Mouse (Mus musculus) cortical plate, adult 2 months (tissue): ENCODE measurements around the gene Dnajb9. TPM values are rescaled to one million over a fixed set of nuclear protein-coding genes. Genes with fewer than 3 reads are reported as not detected.
"Not testable (repeated sequence)": the region's sequence is repeated elsewhere in the genome, so short reads cannot be mapped to it uniquely, and the experiment has no call there.

Experiments used
- H3K27ac ChIP-seq: fragments of 200-500 bp; 2 replicates; pipeline ENCODE4 v1.5.1; 2012; ENCODE audit warnings: low read length, control low read depth, inconsistent platforms; ENCODE audit not compliant: insufficient read depth
- H3K4me1 ChIP-seq: fragments of 200-500 bp; 2 replicates; pipeline ENCODE4 v1.6.1; 2011; ENCODE audit warnings: low read length; ENCODE audit not compliant: control insufficient read depth, insufficient read depth
- H3K4me3 ChIP-seq: fragments of 200-500 bp; 2 replicates; pipeline ENCODE4 v1.5.1; 2011; ENCODE audit warnings: mild to moderate bottlenecking, low read length, control low read depth; ENCODE audit not compliant: insufficient read depth
- CTCF ChIP-seq: fragments of 200-500 bp; IDR thresholded peaks from 2 replicates; pipeline ENCODE4 v1.5.1; 2011; ENCODE audit warnings: mild to moderate bottlenecking, control low read depth, low read length; ENCODE audit not compliant: insufficient read depth; ENCODE audit errors: extremely low read depth
- POLR2A ChIP-seq: fragments of 200-500 bp; IDR thresholded peaks from 2 replicates; pipeline ENCODE4 v1.6.1; 2011; ENCODE audit warnings: mild to moderate bottlenecking, low read length, control low read depth; ENCODE audit not compliant: insufficient read depth; ENCODE audit errors: extremely low read depth
- polyA plus RNA-seq: library from polyadenylated mRNA; depleted of rRNA; stranded (reverse); fragments of >200 nt; gene quantifications from 2 replicates; pipeline ENCODE4 v1.2.3, GENCODE M21; 2012; rRNA removed

The Dnajb9 gene
- polyA plus RNA-seq: 25.0 and 25.2 TPM in 2 replicates

- TF ChIP-seq POLR2A (peak; percentile 98), CTCF (peak; percentile 45)
- Histone ChIP-seq H3K27ac (peak within 1 kb of the TSS; percentile 41), H3K4me3 (peak within 1 kb of the TSS; percentile 59), H3K4me1 (no peaks in the 10 kb centered on the region)
Observed at GRCm38 (mm10) chr12:44209824-44210752, at the start of gene Dnajb9. Gene Dnajb9, minus strand, starts transcription at chr12:44210326.

GRCm38 (mm10) chr12:44248309-44248977 is 38.3 kb upstream of the Dnajb9 start:
- TF ChIP-seq CTCF (no peak), POLR2A (no peak)
- no peak overlapping the region for H3K4me3 ChIP-seq
- H3K27ac ChIP-seq: no peak overlapping the region
- H3K4me1 ChIP-seq: no peaks in the 10 kb centered on the region

- H3K4me1 ChIP-seq: no peaks in the 10 kb centered on the region
- H3K27ac ChIP-seq: no peak overlapping the region
- H3K4me3 ChIP-seq: no peak overlapping the region
- TF ChIP-seq POLR2A (no peak), CTCF (no peak)
Observed at GRCm38 (mm10) chr12:44245739-44246138, 35.6 kb upstream of the Dnajb9 start.

GRCm38 (mm10) chr12:44242407-44242806 is 32.3 kb upstream of the Dnajb9 start:
- TF ChIP-seq CTCF (no peak), POLR2A (no peak)
- no peak overlapping the region for H3K4me3 ChIP-seq
- no peak overlapping the region for H3K27ac ChIP-seq
- H3K4me1 ChIP-seq: no peaks in the 10 kb centered on the region

- Histone ChIP-seq H3K4me3 (no peak overlapping the region), H3K27ac (no peak overlapping the region), H3K4me1 (no peaks in the 10 kb centered on the region)
- no peak for TF ChIP-seq CTCF
- TF ChIP-seq POLR2A: no peak
Observed at GRCm38 (mm10) chr12:44241090-44241489, 31.0 kb upstream of the Dnajb9 start.

- H3K4me3 ChIP-seq: no peak overlapping the region
Observed at GRCm38 (mm10) chr12:44224650-44225049, 14.5 kb upstream of the Dnajb9 start.

GRCm38 (mm10) chr12:44223044-44223443 is 12.9 kb upstream of the Dnajb9 start:
- TF ChIP-seq CTCF: no peak
- no peaks in the 10 kb centered on the region for H3K4me1 ChIP-seq
- H3K4me3 ChIP-seq: no peak overlapping the region
- H3K27ac ChIP-seq: no peak overlapping the region

More at GRCm38 (mm10) chr12:44224650-44225049, 14.5 kb upstream of the Dnajb9 start:
- no peak overlapping the region for H3K27ac ChIP-seq
- no peaks in the 10 kb centered on the region for H3K4me1 ChIP-seq
- TF ChIP-seq CTCF (no peak), POLR2A (no peak)

- TF ChIP-seq CTCF (no peak), POLR2A (no peak)
- no peak overlapping the region for H3K27ac ChIP-seq
- H3K4me3 ChIP-seq: peak overlapping the region; percentile 38
- H3K4me1 ChIP-seq: no peaks in the 10 kb centered on the region
Observed at GRCm38 (mm10) chr12:44221651-44222356, 11.7 kb upstream of the Dnajb9 start.

- H3K27ac ChIP-seq, H3K4me1 ChIP-seq: not testable (repeated sequence)
- peak within 1 kb of the TSS; percentile 38 for H3K4me3 ChIP-seq
Observed at GRCm38 (mm10) chr12:44221070-44221469, 10.9 kb upstream of the Dnajb9 start, which contains the start of gene Pnpla8. Gene Pnpla8, plus strand, starts transcription at chr12:44221370.
